Mouse (Mus musculus) lung, adult 2 months (tissue): ENCODE measurements at regions not wholly inside any gene's neighbourhood (a gene's known extent, or its start where the extent isn't known, plus 50 kb on each side); places are given as distances from the start of the nearest gene placed in this dataset.

ENCODE experiments used
- DNase-seq: peaks from one replicate; pipeline ENCODE4 v3.0.0; 2022
- H3K4me1 ChIP-seq: fragments of 200-500 bp; 2 replicates; pipeline ENCODE4 v1.6.1; 2011; ENCODE audit warnings: low read length; ENCODE audit not compliant: control insufficient read depth, insufficient read depth
- H3K4me3 ChIP-seq: fragments of 200-500 bp; replicated peaks from 2 replicates; pipeline ENCODE3; 2011; ENCODE audit warnings: low read depth, mild to moderate bottlenecking, control low read depth, low read length; ENCODE audit errors: extremely low read depth
- CTCF ChIP-seq: fragments of 200-500 bp; IDR thresholded peaks from 2 replicates; pipeline ENCODE4 v1.5.1; 2011; ENCODE audit warnings: mild to moderate bottlenecking, low read length, control low read depth; ENCODE audit not compliant: insufficient read depth
- POLR2A ChIP-seq: fragments of 200-500 bp; IDR thresholded peaks from 2 replicates; pipeline ENCODE4 v1.6.1; 2011; ENCODE audit warnings: low read depth, mild to moderate bottlenecking, control low read depth, low read length, borderline replicate concordance; ENCODE audit errors: extremely low read depth
- WGBS: fragments of 180-500 bp; shearing (Covaris S2); methylation state at CpG from one replicate; pipeline ENCODE4 v1.1.7; 2018; 5-methylcytosine and 5-hydroxymethylcytosine counted together

GRCm38 (mm10) chr14:58597810-58598209, 527.5 kb downstream of the Fgf9 start:
- WGBS = 52% methylated on average over 2 of the region's 2 CpGs
- Histone ChIP-seq H3K4me1 (no peaks in the 10 kb centered on the region), H3K4me3 (no peak overlapping the region)
- no peak for DNase-seq
- TF ChIP-seq POLR2A (no peak), CTCF (no peak)

- Histone ChIP-seq H3K4me3 (no peak overlapping the region), H3K4me1 (no peaks in the 10 kb centered on the region)
- TF ChIP-seq POLR2A (no peak), CTCF (no peak)
- DNase-seq = no peak
- 92% methylated on average over 2 of the region's 2 CpGs for whole genome bisulfite sequencing
These were observed 526.6 kb downstream of the Fgf9 start for GRCm38 (mm10) chr14:58596936-58597335.

GRCm38 (mm10) chr14:58581806-58582205, 511.5 kb downstream of the Fgf9 start:
- TF ChIP-seq POLR2A (no peak), CTCF (no peak)
- Histone ChIP-seq H3K4me1 (no peaks in the 10 kb centered on the region), H3K4me3 (no peak overlapping the region)
- 81% methylated on average over 5 of the region's 5 CpGs for WGBS
- no peak for DNase-seq

DNA sequence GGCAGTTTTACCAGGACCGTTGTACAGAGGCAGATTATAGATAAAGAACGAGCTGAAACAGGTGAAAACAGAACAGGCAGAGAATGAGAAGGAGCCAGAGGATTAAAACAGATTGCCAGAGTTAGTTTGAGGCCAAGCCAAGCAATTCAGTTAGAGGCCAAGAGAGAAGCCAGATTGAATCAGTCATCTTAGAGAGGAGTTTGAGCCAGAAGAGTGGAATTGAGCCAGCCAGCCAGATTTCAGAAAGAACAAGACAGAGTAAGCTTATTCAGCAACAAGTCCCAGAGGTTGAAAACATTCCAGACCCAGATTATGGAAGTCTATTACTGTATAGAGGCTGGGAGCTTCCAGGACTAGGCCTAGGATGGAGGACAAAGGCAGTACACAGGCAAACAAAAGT, 499.7 kb downstream of the Fgf9 start:
- 83% methylated on average over 2 of the region's 2 CpGs for WGBS
- Histone ChIP-seq H3K4me1 (no peaks in the 10 kb centered on the region), H3K4me3 (no peak overlapping the region)
- DNase-seq = no peak
- no peak for TF ChIP-seq CTCF
- no peak for TF ChIP-seq POLR2A

DNA sequence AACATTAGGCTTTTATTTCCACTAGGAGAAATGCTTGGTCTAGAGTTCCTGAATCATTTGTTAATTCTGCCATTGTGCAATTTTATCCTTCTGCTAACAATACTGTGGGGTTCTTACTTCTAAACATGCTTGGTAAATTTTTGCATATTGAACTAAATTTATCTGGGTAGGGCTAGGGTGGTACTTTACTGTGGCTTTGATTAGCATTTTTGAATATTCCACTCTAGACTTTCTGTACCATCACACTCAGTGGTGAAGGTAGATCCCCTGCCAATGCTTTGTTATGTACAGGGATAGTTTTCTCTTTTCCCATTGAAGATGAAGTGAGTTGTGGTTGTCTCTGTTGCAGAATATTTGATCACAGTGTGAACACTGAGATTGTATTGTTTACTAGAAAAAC, 497.1 kb downstream of the Fgf9 start:
- Histone ChIP-seq H3K4me1 (no peaks in the 10 kb centered on the region), H3K4me3 (no peak overlapping the region)
- TF ChIP-seq CTCF = no peak
- TF ChIP-seq POLR2A = no peak
- DNase-seq = no peak

DNA sequence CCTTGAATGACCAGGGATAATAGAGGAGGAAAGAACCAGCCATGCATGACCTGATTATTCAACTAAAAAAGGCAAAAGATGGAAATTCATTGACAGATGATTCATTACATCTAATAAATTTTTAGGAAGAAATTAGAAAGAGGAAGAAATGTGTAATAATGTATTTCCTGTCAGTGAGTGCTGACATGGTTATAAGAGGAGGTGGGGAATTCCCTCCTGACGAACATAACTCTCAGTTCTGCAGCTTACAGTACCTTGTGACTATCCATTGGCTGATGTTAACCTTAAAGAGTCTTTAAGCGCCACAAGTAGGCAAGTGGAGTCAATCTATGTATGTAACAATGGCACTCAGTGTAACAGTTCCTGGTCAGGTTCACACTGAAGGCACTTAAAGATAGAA, 492.7 kb downstream of the Fgf9 start:
- WGBS = 46% methylated on average over 2 of the region's 2 CpGs
- H3K4me3 ChIP-seq = no peak overlapping the region
- no peaks in the 10 kb centered on the region for H3K4me1 ChIP-seq
- TF ChIP-seq POLR2A = no peak
- no peak for TF ChIP-seq CTCF
- DNase-seq = no peak

DNA sequence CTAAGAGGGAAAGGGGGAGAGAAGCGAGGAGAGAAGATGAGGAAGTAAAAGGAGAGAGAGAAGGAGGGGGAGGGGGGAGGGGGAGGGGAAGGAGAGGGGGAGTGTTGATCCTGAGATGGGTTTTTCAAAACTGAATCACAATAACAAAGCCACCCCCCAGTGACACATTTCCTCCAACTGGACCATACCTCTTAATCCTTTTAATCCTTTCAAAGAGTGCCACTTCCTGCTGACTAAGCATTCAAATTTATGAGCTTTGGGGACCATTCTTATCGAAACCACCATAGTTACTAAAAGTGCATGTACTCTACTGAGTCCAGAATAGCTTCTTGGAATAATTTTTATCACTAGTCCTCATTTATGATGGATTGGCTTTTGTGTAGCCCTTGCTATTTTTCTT, 480.4 kb downstream of the Fgf9 start:
- H3K4me3 ChIP-seq = no peak overlapping the region
- no peaks in the 10 kb centered on the region for H3K4me1 ChIP-seq
- no peak for DNase-seq
- no peak for TF ChIP-seq POLR2A
- no peak for TF ChIP-seq CTCF
- 85% methylated on average over 2 of the region's 2 CpGs for WGBS

DNA sequence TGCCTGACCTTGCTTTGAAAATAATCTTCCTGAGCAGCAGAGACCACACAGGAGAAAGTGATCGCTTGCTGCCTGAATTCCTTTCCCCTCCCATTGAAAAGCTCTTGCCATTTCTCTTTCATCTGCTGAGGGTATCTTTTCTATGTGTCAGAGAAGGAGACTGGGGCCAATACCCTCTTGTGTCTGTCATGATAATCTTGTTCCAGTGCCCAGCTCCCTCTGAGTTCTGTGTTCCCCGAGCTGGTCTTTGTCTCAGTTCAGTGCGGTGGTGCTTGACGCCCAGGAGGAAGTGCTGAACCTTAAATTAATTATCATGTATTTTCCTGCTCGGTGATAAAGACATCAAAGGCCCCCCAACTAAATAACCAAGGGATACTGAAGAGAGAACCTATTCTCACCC, 475.4 kb downstream of the Fgf9 start:
- WGBS = 15% methylated on average over 5 of the region's 5 CpGs
- no peak for TF ChIP-seq CTCF
- TF ChIP-seq POLR2A = no peak
- DNase-seq = no peak
- Histone ChIP-seq H3K4me1 (no peaks in the 10 kb centered on the region), H3K4me3 (no peak overlapping the region)

- 77% methylated on average over 10 of the region's 10 CpGs for WGBS
- DNase-seq = no peak
These were observed 472.9 kb downstream of the Fgf9 start for GRCm38 (mm10) chr14:58543140-58543767.

DNA sequence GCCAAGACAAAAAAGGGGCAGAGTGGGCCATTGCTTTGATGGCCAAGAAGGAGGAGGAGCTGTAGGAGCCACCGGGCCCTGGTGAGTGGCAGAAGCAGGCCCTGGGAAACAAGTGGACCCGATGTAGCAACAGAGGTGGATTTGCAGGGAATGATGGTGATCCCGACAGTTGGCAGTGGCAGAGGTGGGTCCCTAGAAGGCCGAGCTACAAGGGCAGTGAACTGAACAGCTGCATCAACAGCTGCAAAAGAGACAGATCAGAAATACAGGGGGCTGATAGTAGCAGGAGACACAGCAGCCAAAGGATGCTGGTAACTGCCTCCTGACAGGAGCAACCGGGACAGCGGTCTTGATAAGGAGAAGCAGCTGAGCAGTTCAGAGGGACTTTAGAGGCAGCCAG, 467.8 kb downstream of the Fgf9 start:
- WGBS = 56% methylated on average over 6 of the region's 6 CpGs
- no peak for DNase-seq
- Histone ChIP-seq H3K4me3 (no peak overlapping the region), H3K4me1 (no peaks in the 10 kb centered on the region)
- TF ChIP-seq POLR2A = no peak
- no peak for TF ChIP-seq CTCF

More at GRCm38 (mm10) chr14:58543140-58543767, 472.9 kb downstream of the Fgf9 start:
- TF ChIP-seq POLR2A = no peak
- TF ChIP-seq CTCF = no peak
- no peak overlapping the region for H3K4me3 ChIP-seq
- H3K4me1 ChIP-seq = no peaks in the 10 kb centered on the region
